Mouse (Mus musculus) CH12.LX (cell line): ENCODE data around the gene Kirrel3. TPM values are rescaled to one million over a fixed set of nuclear protein-coding genes. Genes with fewer than 3 reads are reported as not detected.

Experiments used
- DNase-seq: peaks from one replicate; pipeline ENCODE4 v3.0.0-alpha.2; 2013; ENCODE audit errors: extremely low read depth
- H3K27ac ChIP-seq: 2 replicates; pipeline ENCODE4 v1.5.1; 2012; ENCODE audit warnings: low read depth, mild to moderate bottlenecking, control low read depth, moderate library complexity; ENCODE audit not compliant: insufficient read depth
- H3K27me3 ChIP-seq: replicated peaks from 2 replicates; pipeline ENCODE3; 2012; ENCODE audit warnings: inconsistent platforms
- H3K36me3 ChIP-seq, 2 experiments: replicated peaks in 1 of 2; 2 replicates each; pipeline versions ENCODE3 to v1.6.1; 2012; ENCODE audit warnings: inconsistent platforms in 1 of 2, low read length in 1 of 2, mild to moderate bottlenecking in 1 of 2, mixed read lengths in 1 of 2, moderate library complexity in 1 of 2; ENCODE audit not compliant: control insufficient read depth in 1 of 2, insufficient read depth in 1 of 2
- H3K4me1 ChIP-seq, 2 experiments: 2 replicates each; pipeline ENCODE4 v1.6.1; 2012; ENCODE audit warnings: inconsistent platforms in 1 of 2, moderate library complexity in 1 of 2; ENCODE audit not compliant: insufficient read depth in 2 of 2, control insufficient read depth in 1 of 2
- H3K4me2 ChIP-seq: 2 replicates; pipeline ENCODE4 v1.6.1; 2012; ENCODE audit warnings: low read depth, mild to moderate bottlenecking, control low read depth; ENCODE audit not compliant: poor library complexity, insufficient read depth, severe bottlenecking
- H3K4me3 ChIP-seq, 3 experiments: fragments of 150-350 bp in 1 of 3; sonication (generic) in 1 of 3; replicated peaks in 1 of 3; 2 replicates each; pipeline versions ENCODE3 to v1.5.1; 2011 to 2012; ENCODE audit warnings: low read depth in 2 of 3, low read length in 2 of 3, mild to moderate bottlenecking in 2 of 3, moderate library complexity in 2 of 3, control low read depth in 1 of 3, improper control_type of control experiment in 1 of 3, inconsistent platforms in 1 of 3, mixed read lengths in 1 of 3; ENCODE audit not compliant: poor library complexity in 1 of 3
- H3K79me2 ChIP-seq: replicated peaks from 2 replicates; pipeline ENCODE4 v1.6.1; 2012; ENCODE audit warnings: mild to moderate bottlenecking, moderate library complexity; ENCODE audit not compliant: control insufficient read depth, poor library complexity, insufficient read depth, severe bottlenecking; ENCODE audit errors: extremely low read depth
- H3K9ac ChIP-seq: 2 replicates; pipeline ENCODE4 v1.6.1; 2012; ENCODE audit warnings: low read depth, mild to moderate bottlenecking, control low read depth, moderate library complexity; ENCODE audit not compliant: insufficient read depth
- H3K9me3 ChIP-seq: replicated peaks from 2 replicates; pipeline ENCODE3; 2012; ENCODE audit warnings: low read length, inconsistent platforms, mixed read lengths
- BHLHE40 ChIP-seq: IDR thresholded peaks from 2 replicates; pipeline ENCODE4 v1.6.1; 2011; ENCODE audit warnings: mild to moderate bottlenecking, low read depth, low read length, improper control_type of control experiment
- E2F4 ChIP-seq: IDR thresholded peaks from 2 replicates; pipeline ENCODE4 v1.6.1; 2011; ENCODE audit warnings: low read depth, low read length, improper control_type of control experiment; ENCODE audit not compliant: insufficient replicate concordance
- ETS1 ChIP-seq: conservative IDR thresholded peaks from 2 replicates; pipeline ENCODE4 v1.6.1; 2012; ENCODE audit warnings: low read depth, mild to moderate bottlenecking, inconsistent platforms, low read length, improper control_type of control experiment, moderate library complexity
- GABPA ChIP-seq: IDR thresholded peaks from 2 replicates; pipeline ENCODE4 v1.6.1; 2012; ENCODE audit warnings: low read depth, low read length, improper control_type of control experiment, inconsistent platforms; ENCODE audit not compliant: insufficient replicate concordance
- IRF4 ChIP-seq: IDR thresholded peaks from 2 replicates; pipeline ENCODE4 v1.6.1; 2014; ENCODE audit warnings: low read depth, mild to moderate bottlenecking, inconsistent platforms, low read length, improper control_type of control experiment
- JUND ChIP-seq: conservative IDR thresholded peaks from 2 replicates; pipeline ENCODE4 v1.6.1; 2011; ENCODE audit warnings: low read depth, low read length, improper control_type of control experiment
- KAT2A ChIP-seq: IDR thresholded peaks from 2 replicates; pipeline ENCODE4 v1.6.1; 2012; ENCODE audit warnings: low read length, improper control_type of control experiment, inconsistent platforms; ENCODE audit not compliant: insufficient replicate concordance
- MAFK ChIP-seq: IDR thresholded peaks from 2 replicates; pipeline ENCODE4 v1.6.1; 2011; ENCODE audit warnings: low read length, improper control_type of control experiment; ENCODE audit not compliant: insufficient replicate concordance
- MAZ ChIP-seq: IDR thresholded peaks from 2 replicates; pipeline ENCODE4 v1.6.1; 2012; ENCODE audit warnings: low read depth, mild to moderate bottlenecking, inconsistent platforms, low read length, improper control_type of control experiment, moderate library complexity
- MEF2A ChIP-seq: IDR thresholded peaks from 2 replicates; pipeline ENCODE4 v1.6.1; 2014; ENCODE audit warnings: low read depth, mild to moderate bottlenecking, inconsistent platforms, low read length, improper control_type of control experiment, borderline replicate concordance
- NELFE ChIP-seq: IDR thresholded peaks from 2 replicates; pipeline ENCODE4 v1.6.1; 2011; ENCODE audit warnings: low read depth, low read length, improper control_type of control experiment
- NRF1 ChIP-seq: IDR thresholded peaks from 2 replicates; pipeline ENCODE4 v1.6.1; 2014; ENCODE audit warnings: low read depth, mild to moderate bottlenecking, inconsistent platforms, low read length, improper control_type of control experiment, moderate library complexity
- POLR2A ChIP-seq: IDR thresholded peaks from 2 replicates; pipeline ENCODE4 v1.6.1; 2011; ENCODE audit warnings: low read depth, mild to moderate bottlenecking, improper control_type of control experiment, low read length
- RAD21 ChIP-seq: IDR thresholded peaks from 2 replicates; pipeline ENCODE4 v1.6.1; 2011; ENCODE audit warnings: low read depth, mild to moderate bottlenecking, low read length, improper control_type of control experiment, moderate library complexity
- SMC3 ChIP-seq: IDR thresholded peaks from 2 replicates; pipeline ENCODE4 v1.6.1; 2011; ENCODE audit warnings: low read depth, low read length, improper control_type of control experiment
- TCF12 ChIP-seq: IDR thresholded peaks from 2 replicates; pipeline ENCODE4 v1.6.1; 2014; ENCODE audit warnings: low read depth, mild to moderate bottlenecking, inconsistent platforms, low read length, improper control_type of control experiment
- UBTF ChIP-seq: IDR thresholded peaks from 2 replicates; pipeline ENCODE4 v1.6.1; 2012; ENCODE audit warnings: low read depth, mild to moderate bottlenecking, inconsistent platforms, low read length, improper control_type of control experiment, moderate library complexity
- USF1 ChIP-seq: IDR thresholded peaks from 2 replicates; pipeline ENCODE4 v1.6.1; 2014; ENCODE audit warnings: low read depth, mild to moderate bottlenecking, inconsistent platforms, low read length, improper control_type of control experiment
- ZKSCAN1 ChIP-seq: IDR thresholded peaks from 2 replicates; pipeline ENCODE4 v1.6.1; 2012; ENCODE audit warnings: low read depth, inconsistent platforms, low read length, improper control_type of control experiment, borderline replicate concordance
- ZMIZ1 ChIP-seq: IDR thresholded peaks from 2 replicates; pipeline ENCODE4 v1.6.1; 2012; ENCODE audit warnings: low read depth, mild to moderate bottlenecking, inconsistent platforms, low read length, improper control_type of control experiment
- dilution Hi-C: fragments of 300-500 bp; cut with MboI; formaldehyde crosslinking; loops from 2 replicates; pipeline ENCODE4 v1.14.3; 2020; ENCODE audit warnings: low sequenced_read_pairs; ENCODE audit not compliant: extremely low pct_unique_long_range_greater_than_20kb, extremely low pct_ligation_motif_present
- in situ Hi-C: fragments of 300-500 bp; cut with MboI; formaldehyde crosslinking; loops from 3 replicates; pipeline ENCODE4 v1.14.3; 2019; ENCODE audit warnings: low sequenced_read_pairs, low pct_ligation_motif_present, low pct_unique_long_range_greater_than_20kb, mixed read lengths
- polyA plus RNA-seq: library from polyadenylated mRNA; unstranded; fragments of >175 nt; gene quantifications from 2 replicates; pipeline ENCODE4 v1.2.1, GENCODE M21; 2012; ENCODE audit warnings: low read depth; ENCODE audit not compliant: insufficient read length
- total RNA-seq, 2 experiments: library from RNA; depleted of rRNA; stranded (reverse); fragments of 300-350 nt in 1 of 2; fragments of >200 nt in 1 of 2; gene quantifications; 2 replicates each; pipeline ENCODE4 v1.2.3; 2012 to 2014

The Kirrel3 gene
- total and polyA plus RNA-seq, 3 experiments, result not detected

DNA sequence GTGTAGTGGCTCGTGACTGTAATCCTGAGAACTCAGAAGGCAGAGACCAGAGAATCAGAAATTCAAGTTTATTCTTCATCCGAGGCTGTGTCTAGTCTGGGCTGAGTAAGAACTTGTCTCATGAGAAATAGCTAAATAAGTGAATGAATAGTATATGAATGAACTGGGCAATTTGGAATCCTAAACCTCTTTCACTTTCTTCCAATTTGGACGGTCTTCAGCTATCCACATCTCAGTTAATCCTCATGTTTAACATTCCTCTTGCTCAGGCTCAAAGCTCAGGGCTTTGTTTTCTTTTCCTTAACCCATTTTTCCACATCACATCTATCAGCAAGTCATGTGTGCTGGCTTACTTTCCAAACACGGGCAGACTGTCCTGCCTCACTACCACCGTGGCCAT, 25.7 kb upstream of the Kirrel3 start:
- Histone ChIP-seq H3K9me3 (no peaks in the 10 kb centered on the region), H3K27me3 (peaks cover 16% of the 10 kb centered on the region), H3K4me3 (no peak overlapping the region), H3K79me2 (no peaks in the 10 kb centered on the region), H3K4me1 (no peaks in the 10 kb centered on the region), H3K36me3 (no peaks in the 10 kb centered on the region), H3K27ac (no peak overlapping the region), H3K4me2 (no peak overlapping the region), H3K9ac (no peak overlapping the region)
- no peak for DNase-seq
- in situ Hi-C loops (no loop called here), dilution Hi-C loops (no loop called here)
- TF ChIP-seq ZKSCAN1 (no peak), GABPA (no peak)

DNA sequence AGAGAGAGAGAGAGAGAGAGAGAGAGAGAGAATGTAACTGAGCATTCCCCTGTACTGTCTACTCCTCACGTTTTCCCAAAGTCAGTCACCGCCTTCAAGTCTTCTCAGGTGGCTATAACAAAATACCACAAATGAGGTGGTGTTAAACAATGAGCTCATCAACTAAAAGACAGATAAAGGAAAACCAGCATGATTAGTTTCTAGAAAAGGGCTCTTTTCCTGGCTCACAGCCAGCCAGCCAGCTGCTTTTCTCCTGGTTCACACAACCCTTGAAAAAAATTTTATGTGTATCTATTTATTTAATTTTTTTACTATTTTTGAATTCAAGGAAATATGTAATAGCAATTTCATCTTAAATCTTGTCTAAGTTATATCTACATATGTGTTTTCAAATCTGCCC, 22.0 kb upstream of the Kirrel3 start:
- Histone ChIP-seq H3K27me3 (peaks cover 9% of the 10 kb centered on the region), H3K79me2 (no peaks in the 10 kb centered on the region), H3K4me2 (no peak overlapping the region), H3K4me3 (no peak overlapping the region), H3K27ac (no peak overlapping the region), H3K4me1 (no peaks in the 10 kb centered on the region), H3K9me3 (no peaks in the 10 kb centered on the region), H3K9ac (no peak overlapping the region), H3K36me3 (no peaks in the 10 kb centered on the region)
- in situ Hi-C loops (no loop called here), dilution Hi-C loops (no loop called here)
- DNase-seq, result no peak
- TF ChIP-seq E2F4 (no peak), JUND (no peak), ZMIZ1 (no peak), MAZ (no peak), KAT2A (no peak), UBTF (no peak), USF1 (no peak), NELFE (no peak), MEF2A (no peak), BHLHE40 (no peak), NRF1 (no peak), IRF4 (no peak), POLR2A (no peak), TCF12 (no peak), SMC3 (no peak), ZKSCAN1 (no peak), MAFK (no peak), GABPA (no peak), ETS1 (no peak), RAD21 (no peak)
